In genomic region chr19:23146409-23146861, GRCm38 (mm10) we compare ENCODE assay signal across 8 mouse cellular contexts. TPM values are rescaled to one million over a fixed set of nuclear protein-coding genes. Genes with fewer than 3 reads are reported as not detected.
A peak's percentile ranks its signal among the peaks of the same experiment; 100 is the strongest.
DNase-seq lines count a peak whose midpoint lies in the region; ATAC-seq and TF ChIP-seq lines count a peak whose summit lies in the region.

No protein-coding gene starts in this region.

- 38% methylated on average over 12 of the region's 12 CpGs for WGBS in lung, adult 2 months
- 53% methylated on average over 12 of the region's 12 CpGs for WGBS in hindbrain, embryonic 16.5 days

- no peak overlapping the region; the same call in 1 of the 2 replicates for H3K9ac ChIP-seq in hindbrain, embryonic 16.5 days (ENCODE audit: low read depth, low read length)

- peak overlapping the region; percentile 58; the same call in 1 of the 2 replicates for H3K27ac ChIP-seq in hindbrain, embryonic 16.5 days (ENCODE audit: low read depth, low read length)

- H3K4me2 ChIP-seq in hindbrain, embryonic 16.5 days (ENCODE audit: low read length), result peak overlapping the region; percentile 9

- H3K9me3 ChIP-seq in hindbrain, embryonic 16.5 days (ENCODE audit: control insufficient read depth, low read length), result no peaks in the 10 kb centered on the region

- H3K27me3 ChIP-seq in hindbrain, embryonic 16.5 days (replicated peaks; ENCODE audit: control insufficient read depth, insufficient read depth, low read length), result peaks cover 2% of the 10 kb centered on the region

- TF ChIP-seq POLR2A in lung, adult 2 months (IDR thresholded peaks at IDR 0.05; ENCODE audit: borderline replicate concordance, extremely low read depth, low read depth, low read length), result no peak

- no peaks in the 10 kb centered on the region for H3K36me3 ChIP-seq in hindbrain, embryonic 16.5 days (ENCODE audit: control insufficient read depth, insufficient read depth, low read length)

- peak; percentile 62; the same call in 1 of the 2 replicates for ATAC-seq in hindbrain, embryonic 16.5 days

- peaks cover 44% of the 10 kb centered on the region for H3K4me1 ChIP-seq in lung, adult 2 months (ENCODE audit: control insufficient read depth, insufficient read depth, low read length)
- H3K4me1 ChIP-seq in hindbrain, embryonic 16.5 days (ENCODE audit: control insufficient read depth, insufficient read depth, low read depth, low read length), result peaks cover 15% of the 10 kb centered on the region

- peak; percentile 66 for DNase-seq in adrenal gland, adult 2 months
- no peak for DNase-seq in adrenal gland, postnatal 4 days (ENCODE audit: low spot score in 2 of 2)
- DNase-seq in lung, adult 2 months, result no peak
- DNase-seq in lung, adult 18-20 months, result no peak
- peak; percentile 85 to 88 for DNase-seq in right cerebral cortex, postnatal 10 days (ENCODE audit: low spot score in 2 of 2)
- DNase-seq in spleen, postnatal 10 days (ENCODE audit: low spot score in 2 of 2), result no peak
- DNase-seq in spleen, adult 18-20 months, result no peak

- peak overlapping the region; percentile 25 for H3K4me3 ChIP-seq in lung, adult 2 months (replicated peaks; ENCODE audit: extremely low read depth, low read depth, low read length)
- H3K4me3 ChIP-seq in hindbrain, embryonic 16.5 days (ENCODE audit: low read length), result no peak overlapping the region

- TF ChIP-seq CTCF in lung, adult 2 months (IDR thresholded peaks at IDR 0.05; ENCODE audit: insufficient read depth, low read length), result no peak

RNA-seq across cellular contexts. Expression of gene Klf9, which starts 5.4 kb away (rescaled TPM):
- total RNA-seq in adrenal gland, adult 2 months (2021), result 10 to 100 TPM; 75.8 to 85.6 TPM
- 64.4 and 66.5 TPM in 2 replicates for polyA plus RNA-seq in adrenal gland, adult 2 months (2012; rRNA removed)
- total RNA-seq in adrenal gland, postnatal 4 days (2021), result 10 to 100 TPM; 44.4 to 51.1 TPM
- 46.9 and 97.8 TPM in 2 replicates for polyA plus RNA-seq in lung, adult 2 months (2012; rRNA removed)
- 3.8 and 4.9 TPM in 2 replicates for polyA plus RNA-seq in hindbrain, embryonic 16.5 days (2015; fragmentation: Nextera tagmentation; extraction: Ambion mirVana)

Comparison
In these comparisons a context has a peak if more than half of its experiments do, and no peak if none do; other contexts are left out.
1. DNase-seq: peak in adrenal gland, adult 2 months (single experiment) and right cerebral cortex, postnatal 10 days (2 of 2); none in adrenal gland, postnatal 4 days (0 of 2), lung, adult 2 months (single experiment), lung, adult 18-20 months (0 of 2), spleen, postnatal 10 days (0 of 2) and spleen, adult 18-20 months (0 of 2).